Comparison of ENCODE assay signal across 24 mouse cellular contexts in genomic region chr1:187830937-187831336, GRCm38 (mm10).
A peak's percentile ranks its signal among the peaks of the same experiment; 100 is the strongest.
DNase-seq lines count a peak whose midpoint lies in the region; ATAC-seq and TF ChIP-seq lines count a peak whose summit lies in the region.
"Had no signal": no experiment of that assay in that cellular context is flagged by ENCODE, and none has a peak within 500 bp of the region (broad histone marks: within the 10 kb centered on the region; RNA-seq: fewer than 3 reads in every experiment).

No protein-coding gene starts in this region.

- peak; percentile 49 for DNase-seq in kidney, adult 2 months
- peak; percentile 50 for DNase-seq in brain, embryonic 14.5 days (ENCODE audit: low read depth)
- peak; percentile 56 for DNase-seq in retina, postnatal 1 day
- DNase-seq in right cerebral cortex, postnatal 36 days (ENCODE audit: low spot score in 2 of 2) = no peak
- no peak for DNase-seq in gastrocnemius, postnatal 36 days
- DNase-seq: adrenal gland, adult 8-10 months; adrenal gland, postnatal 14 days; adrenal gland, postnatal 36 days; cerebellum, adult 11 months; cerebellum, adult 18-20 months; cerebellum, adult 8-10 months; cerebellum, adult 9-11 months; cerebellum, postnatal 14 days; cerebellum, postnatal 36 days; embryo, embryonic 11 days had no signal

- 0 out of 2 replicates have a peak, but pooled peaks cover 3% of the 10 kb centered on the region for H3K27me3 ChIP-seq in forebrain, embryonic 12.5 days
- H3K27me3 ChIP-seq in forebrain, embryonic 15.5 days = peaks cover 4% of the 10 kb centered on the region; the same call in 1 of the 2 replicates
- H3K27me3 ChIP-seq in kidney, adult 2 months (replicated peaks; ENCODE audit: control insufficient read depth, insufficient read depth, low read length) = no peaks in the 10 kb centered on the region
- no peaks in the 10 kb centered on the region; the same call in 1 of the 2 replicates for H3K27me3 ChIP-seq in kidney, embryonic 14.5 days (ENCODE audit: control insufficient read depth, insufficient read depth, low read length)
- H3K27me3 ChIP-seq: embryonic facial prominence, embryonic 13.5 days; embryonic facial prominence, embryonic 15.5 days; forebrain, embryonic 13.5 days; Patski had no signal

- no peak overlapping the region for H3K27ac ChIP-seq in forebrain, embryonic 12.5 days
- H3K27ac ChIP-seq in forebrain, embryonic 15.5 days (replicated peaks) = no peak overlapping the region
- peak overlapping the region; percentile 52; the same call in 1 of the 2 replicates for H3K27ac ChIP-seq in kidney, adult 2 months (ENCODE audit: insufficient read depth, low read depth, low read length)
- H3K27ac ChIP-seq in kidney, embryonic 14.5 days (ENCODE audit: low read depth, low read length) = no peak overlapping the region
- H3K27ac ChIP-seq: embryonic facial prominence, embryonic 13.5 days; embryonic facial prominence, embryonic 15.5 days; forebrain, embryonic 13.5 days had no signal

- no peaks in the 10 kb centered on the region for H3K9me3 ChIP-seq in forebrain, embryonic 12.5 days
- no peaks in the 10 kb centered on the region for H3K9me3 ChIP-seq in forebrain, embryonic 15.5 days
- no peaks in the 10 kb centered on the region for H3K9me3 ChIP-seq in kidney, embryonic 14.5 days (ENCODE audit: control insufficient read depth, low read length)
- H3K9me3 ChIP-seq: embryonic facial prominence, embryonic 15.5 days had no signal

- H3K4me2 ChIP-seq in forebrain, embryonic 12.5 days = no peak overlapping the region
- H3K4me2 ChIP-seq in forebrain, embryonic 15.5 days (replicated peaks) = no peak overlapping the region
- H3K4me2 ChIP-seq in kidney, embryonic 14.5 days (replicated peaks; ENCODE audit: low read depth, low read length) = no peak overlapping the region
- H3K4me2 ChIP-seq: embryonic facial prominence, embryonic 13.5 days; embryonic facial prominence, embryonic 15.5 days; forebrain, embryonic 13.5 days had no signal

- WGBS in forebrain, embryonic 12.5 days = 34% methylated on average over 7 of the region's 7 CpGs
- 17% methylated on average over 7 of the region's 7 CpGs for WGBS in forebrain, embryonic 15.5 days
- 44% methylated on average over 7 of the region's 7 CpGs for WGBS in kidney, adult 2 months
- 66% methylated on average over 7 of the region's 7 CpGs for WGBS in kidney, embryonic 14.5 days

- H3K9ac ChIP-seq in forebrain, embryonic 12.5 days = no peak overlapping the region
- H3K9ac ChIP-seq in forebrain, embryonic 15.5 days (replicated peaks) = no peak overlapping the region
- H3K9ac ChIP-seq in kidney, embryonic 14.5 days (ENCODE audit: low read depth, low read length) = no peak overlapping the region
- H3K9ac ChIP-seq: embryonic facial prominence, embryonic 13.5 days; embryonic facial prominence, embryonic 15.5 days; forebrain, embryonic 13.5 days had no signal

- TF ChIP-seq POLR2A in kidney, adult 2 months (IDR thresholded peaks at IDR 0.05; ENCODE audit: low read depth, low read length) = no peak
- no peak for TF ChIP-seq POLR2A in brain, embryonic 14.5 days (IDR thresholded peaks at IDR 0.05; ENCODE audit: borderline replicate concordance, extremely low read depth, insufficient read depth, insufficient read length, poor library complexity, severe bottlenecking)

- no peaks in the 10 kb centered on the region for H3K36me3 ChIP-seq in forebrain, embryonic 12.5 days (replicated peaks)
- H3K36me3 ChIP-seq in forebrain, embryonic 15.5 days = no peaks in the 10 kb centered on the region
- H3K36me3 ChIP-seq in kidney, adult 2 months (ENCODE audit: control insufficient read depth, insufficient read depth, low read length) = no peaks in the 10 kb centered on the region
- no peaks in the 10 kb centered on the region for H3K36me3 ChIP-seq in kidney, embryonic 14.5 days (ENCODE audit: control insufficient read depth, insufficient read depth, low read length)
- H3K36me3 ChIP-seq: embryonic facial prominence, embryonic 13.5 days; embryonic facial prominence, embryonic 15.5 days had no signal

- H3K4me3 ChIP-seq in forebrain, embryonic 12.5 days (replicated peaks) = no peak overlapping the region
- no peak overlapping the region for H3K4me3 ChIP-seq in forebrain, embryonic 15.5 days
- H3K4me3 ChIP-seq in kidney, adult 2 months (ENCODE audit: insufficient read depth, low read depth, low read length) = no peak overlapping the region
- H3K4me3 ChIP-seq in kidney, embryonic 14.5 days (ENCODE audit: low read length) = no peak overlapping the region
- H3K4me3 ChIP-seq: embryonic facial prominence, embryonic 13.5 days; embryonic facial prominence, embryonic 15.5 days; erythroblast, embryonic 14.5 days; forebrain, embryonic 13.5 days had no signal

- H3K4me1 ChIP-seq in forebrain, embryonic 12.5 days = 0 out of 2 replicates have a peak, but pooled peaks cover 2% of the 10 kb centered on the region
- no peaks in the 10 kb centered on the region; the same call in 1 of the 2 replicates for H3K4me1 ChIP-seq in forebrain, embryonic 15.5 days
- peaks cover 22% of the 10 kb centered on the region for H3K4me1 ChIP-seq in kidney, adult 2 months (ENCODE audit: control insufficient read depth, insufficient read depth, low read length)
- H3K4me1 ChIP-seq in kidney, embryonic 14.5 days (ENCODE audit: control insufficient read depth, insufficient read depth, low read length) = peaks cover 3% of the 10 kb centered on the region; the same call in 1 of the 2 replicates

- no peak for TF ChIP-seq CTCF in kidney, adult 2 months (conservative IDR thresholded peaks at IDR 0.05; ENCODE audit: insufficient read depth, insufficient read length, low read depth, low read length)
- TF ChIP-seq CTCF in brain, embryonic 14.5 days (IDR thresholded peaks at IDR 0.05; ENCODE audit: borderline replicate concordance, extremely low read depth, insufficient read depth, insufficient read length) = no peak

- intact Hi-C loops in gastrocnemius, postnatal 36 days (cut with DNase I) = no loop called here

- ATAC-seq in forebrain, embryonic 12.5 days (ENCODE audit: low FRiP score) = peak; percentile 23; the same call in 1 of the 2 replicates
- ATAC-seq in forebrain, embryonic 15.5 days (replicated peaks) = no peak
- ATAC-seq in kidney, embryonic 14.5 days (ENCODE audit: low FRiP score, low TSS enrichment) = no peak
- ATAC-seq: activated CD4-positive, CD25-positive, alpha-beta regulatory T cell, adult 4 months; forebrain, embryonic 13.5 days; Patski had no signal

Comparison
In these comparisons a context has a peak if more than half of its experiments do, and no peak if none do; other contexts are left out.
1. DNase-seq: peak in kidney, adult 2 months (single experiment), brain, embryonic 14.5 days (single experiment) and retina, postnatal 1 day (single experiment); none in right cerebral cortex, postnatal 36 days (0 of 2) and gastrocnemius, postnatal 36 days (0 of 2).